Mouse (Mus musculus) limb, embryonic 13.5 days (tissue): ENCODE results near the gene Nup214. TPM values are rescaled to one million over a fixed set of nuclear protein-coding genes. Genes with fewer than 3 reads are reported as not detected.
"Not testable (repeated sequence)": the region's sequence is repeated elsewhere in the genome, so short reads cannot be mapped to it uniquely, and the experiment has no call there.

Source experiments
- ATAC-seq: fragments of 200-750 bp; cut with Nextera tagmentation; 2 replicates; pipeline ENCODE4 v1.8.0; 2017; ENCODE audit warnings: low read depth, moderate number of reproducible peaks, moderate TSS enrichment; ENCODE audit not compliant: low FRiP score
- H3K27ac ChIP-seq: fragments of 300-500 bp; sonication (generic); 2 replicates; pipeline ENCODE4 v1.5.1; 2015; ENCODE audit warnings: inconsistent platforms, mild to moderate bottlenecking, moderate library complexity
- H3K27me3 ChIP-seq: fragments of 300-500 bp; sonication (generic); 2 replicates; pipeline ENCODE4 v1.6.1; 2015; ENCODE audit warnings: mild to moderate bottlenecking, inconsistent platforms
- H3K36me3 ChIP-seq: fragments of 300-500 bp; sonication (generic); 2 replicates; pipeline ENCODE4 v1.6.1; 2015; ENCODE audit warnings: inconsistent platforms, mild to moderate bottlenecking, moderate library complexity
- H3K4me1 ChIP-seq: fragments of 300-500 bp; sonication (generic); 2 replicates; pipeline ENCODE4 v1.6.1; 2015; ENCODE audit warnings: inconsistent platforms
- H3K4me2 ChIP-seq: fragments of 300-500 bp; sonication (generic); replicated peaks from 2 replicates; pipeline ENCODE4 v1.6.1; 2015; ENCODE audit warnings: inconsistent platforms, mild to moderate bottlenecking, moderate library complexity
- H3K4me3 ChIP-seq: fragments of 300-500 bp; sonication (generic); 2 replicates; pipeline ENCODE4 v1.5.1; 2015; ENCODE audit warnings: moderate library complexity, mild to moderate bottlenecking, inconsistent platforms
- H3K9ac ChIP-seq: fragments of 300-500 bp; sonication (generic); 2 replicates; pipeline ENCODE4 v1.6.1; 2015; ENCODE audit warnings: mild to moderate bottlenecking, inconsistent platforms
- H3K9me3 ChIP-seq: fragments of 300-500 bp; sonication (generic); 2 replicates; pipeline ENCODE4 v1.6.1; 2016; ENCODE audit warnings: inconsistent platforms
- WGBS: fragments of 180-500 bp; shearing (Covaris S2); methylation state at CpG from one replicate; pipeline ENCODE4 v1.1.7; 2015; 5-methylcytosine and 5-hydroxymethylcytosine counted together
- polyA plus RNA-seq: library from polyadenylated mRNA; unstranded; fragments of >200 nt; fragmentation: Nextera tagmentation; extraction: Ambion mirVana; gene quantifications from 2 replicates; pipeline ENCODE4 v1.2.1, GENCODE M21; 2015

The Nup214 gene
- polyA plus RNA-seq, 1 experiment from 2014 or later, result 114 TPM

DNA sequence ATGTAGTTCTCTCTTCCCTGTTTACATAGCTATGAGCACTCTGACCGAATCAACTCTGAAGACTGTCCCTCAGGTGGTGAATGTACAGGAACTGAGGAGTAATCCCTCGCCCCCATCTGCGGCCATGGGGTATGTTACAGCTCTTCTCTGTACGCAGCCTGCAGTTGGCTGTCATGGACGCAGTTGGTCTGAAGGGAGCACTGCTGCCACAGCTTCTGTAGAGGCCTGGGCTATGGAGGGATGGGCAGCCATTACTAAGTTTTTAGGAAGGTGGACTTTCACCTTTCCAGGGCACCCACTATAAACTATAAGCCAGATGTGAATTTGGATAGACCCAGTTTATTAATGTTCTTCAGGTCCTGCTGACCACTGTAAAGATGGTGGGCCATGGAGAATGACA, 46.0 kb downstream of the Nup214 start:
- Histone ChIP-seq H3K9me3 (no peaks in the 10 kb centered on the region), H3K4me3 (no peak overlapping the region), H3K36me3 (peaks cover 94% of the 10 kb centered on the region), H3K27me3 (no peaks in the 10 kb centered on the region), H3K9ac (no peak overlapping the region), H3K4me1 (no peaks in the 10 kb centered on the region), H3K27ac (no peak overlapping the region), H3K4me2 (no peak overlapping the region)
- ATAC-seq, result no peak
- 97% methylated on average over 5 of the region's 5 CpGs for WGBS

DNA sequence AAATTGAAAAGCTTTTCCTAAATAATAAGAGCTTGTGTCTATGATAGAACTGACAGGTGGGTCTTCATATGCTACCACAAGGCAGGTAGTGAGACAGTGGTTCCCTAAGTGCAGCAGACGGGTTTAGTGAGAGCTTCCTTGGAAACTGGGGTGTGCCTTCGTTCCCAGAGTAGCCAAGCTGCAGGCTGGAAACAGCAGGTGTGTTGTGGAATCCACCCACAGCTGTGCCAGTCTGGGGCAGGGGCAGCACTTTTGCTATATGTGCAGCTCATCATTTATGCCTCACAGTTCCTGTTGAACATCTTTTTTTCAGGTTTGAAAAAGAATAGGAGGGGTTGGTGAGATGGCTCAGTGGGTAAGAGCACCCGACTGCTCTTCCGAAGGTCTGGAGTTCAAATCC, 50.1 kb downstream of the Nup214 start:
- no peak overlapping the region for H3K4me2 ChIP-seq
- no peak overlapping the region for H3K9ac ChIP-seq
- WGBS, result 86% methylated on average over 4 of the region's 4 CpGs
- no peaks in the 10 kb centered on the region for H3K4me1 ChIP-seq
- no peak overlapping the region for H3K27ac ChIP-seq
- H3K27me3 ChIP-seq, result no peaks in the 10 kb centered on the region
- no peak overlapping the region for H3K4me3 ChIP-seq
- H3K9me3 ChIP-seq, result no peaks in the 10 kb centered on the region
- ATAC-seq, result no peak
- peaks cover 89% of the 10 kb centered on the region for H3K36me3 ChIP-seq

DNA sequence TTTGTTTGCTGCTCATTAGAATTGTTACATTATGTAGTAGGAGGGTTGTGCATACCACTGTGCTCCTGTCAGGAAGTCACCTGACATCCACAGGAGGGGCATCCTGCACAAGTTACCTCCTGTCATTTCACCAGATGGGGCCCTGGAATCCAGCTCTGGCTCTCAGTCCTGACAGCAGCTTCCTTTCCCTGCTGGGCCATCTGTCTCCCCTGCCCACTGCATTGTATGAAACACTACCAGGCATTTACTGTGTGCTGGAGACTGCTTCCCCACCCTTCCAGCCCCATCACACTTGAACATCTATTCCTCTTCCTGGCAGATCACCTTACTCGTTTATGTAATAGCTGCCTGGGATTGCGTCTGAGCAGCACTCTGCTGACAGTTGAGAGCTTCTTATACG, 55.4 kb downstream of the Nup214 start:
- H3K27ac ChIP-seq, result no peak overlapping the region; the same call in 1 of the 2 replicates
- ATAC-seq, result no peak
- H3K27me3 ChIP-seq, result no peaks in the 10 kb centered on the region
- peaks cover 90% of the 10 kb centered on the region for H3K36me3 ChIP-seq
- WGBS, result 80% methylated on average over 3 of the region's 3 CpGs
- H3K4me1 ChIP-seq, result no peaks in the 10 kb centered on the region
- H3K9ac ChIP-seq, result no peak overlapping the region
- no peak overlapping the region for H3K4me2 ChIP-seq
- no peak overlapping the region for H3K4me3 ChIP-seq
- no peaks in the 10 kb centered on the region for H3K9me3 ChIP-seq

DNA sequence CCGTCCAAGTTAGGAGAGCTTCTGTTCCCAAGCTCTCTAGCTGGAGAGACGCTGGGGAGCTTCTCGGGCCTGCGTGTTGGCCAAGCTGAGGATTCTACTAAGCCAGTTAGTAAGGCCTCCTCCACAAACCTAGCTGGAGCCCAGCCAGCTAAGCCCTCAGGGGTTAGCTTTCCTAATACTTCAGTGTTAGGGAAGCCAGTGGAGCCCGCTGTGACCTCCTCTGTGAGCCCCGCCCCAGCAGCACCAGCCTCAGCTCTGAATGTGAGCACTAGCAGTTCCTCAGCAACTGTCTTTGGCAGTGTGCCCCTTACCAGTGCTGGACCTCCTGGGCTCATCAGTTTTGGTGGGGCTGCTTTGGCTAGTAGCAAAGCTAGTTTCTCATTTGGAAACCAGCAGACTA, 59.2 kb downstream of the Nup214 start:
- Histone ChIP-seq H3K9ac (no peak overlapping the region), H3K4me3 (no peak overlapping the region), H3K27ac (no peak overlapping the region), H3K4me2 (no peak overlapping the region), H3K27me3 (no peaks in the 10 kb centered on the region), H3K9me3 (no peaks in the 10 kb centered on the region), H3K4me1 (no peaks in the 10 kb centered on the region), H3K36me3 (peaks cover 92% of the 10 kb centered on the region)
- WGBS, result 96% methylated on average over 6 of the region's 6 CpGs
- ATAC-seq, result no peak

DNA sequence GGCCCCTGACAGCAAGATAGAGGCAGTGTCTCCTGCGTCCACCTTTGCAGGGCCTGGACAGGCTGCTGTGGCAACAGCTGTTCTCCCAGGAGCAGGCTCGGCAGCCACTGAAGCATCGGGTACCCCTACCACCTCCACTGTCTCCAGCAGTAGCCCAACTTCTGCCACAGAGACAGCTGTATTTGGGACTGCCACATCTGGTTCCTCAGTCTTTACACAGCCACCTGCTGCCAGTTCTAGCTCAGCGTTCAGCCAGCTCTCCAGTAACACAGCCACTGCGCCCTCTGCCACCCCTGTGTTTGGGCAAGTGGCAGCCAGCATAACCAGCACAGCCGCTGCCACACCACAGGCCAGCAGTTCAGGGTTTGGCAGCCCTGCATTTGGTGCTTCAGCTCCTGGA, 60.0 kb downstream of the Nup214 start:
- no peak for ATAC-seq
- Histone ChIP-seq H3K4me2 (no peak overlapping the region), H3K9me3 (no peaks in the 10 kb centered on the region), H3K9ac (no peak overlapping the region), H3K4me1 (no peaks in the 10 kb centered on the region), H3K4me3 (no peak overlapping the region), H3K27ac (no peak overlapping the region), H3K36me3 (peaks cover 94% of the 10 kb centered on the region), H3K27me3 (no peaks in the 10 kb centered on the region)
- WGBS, result 90% methylated on average over 6 of the region's 6 CpGs

DNA sequence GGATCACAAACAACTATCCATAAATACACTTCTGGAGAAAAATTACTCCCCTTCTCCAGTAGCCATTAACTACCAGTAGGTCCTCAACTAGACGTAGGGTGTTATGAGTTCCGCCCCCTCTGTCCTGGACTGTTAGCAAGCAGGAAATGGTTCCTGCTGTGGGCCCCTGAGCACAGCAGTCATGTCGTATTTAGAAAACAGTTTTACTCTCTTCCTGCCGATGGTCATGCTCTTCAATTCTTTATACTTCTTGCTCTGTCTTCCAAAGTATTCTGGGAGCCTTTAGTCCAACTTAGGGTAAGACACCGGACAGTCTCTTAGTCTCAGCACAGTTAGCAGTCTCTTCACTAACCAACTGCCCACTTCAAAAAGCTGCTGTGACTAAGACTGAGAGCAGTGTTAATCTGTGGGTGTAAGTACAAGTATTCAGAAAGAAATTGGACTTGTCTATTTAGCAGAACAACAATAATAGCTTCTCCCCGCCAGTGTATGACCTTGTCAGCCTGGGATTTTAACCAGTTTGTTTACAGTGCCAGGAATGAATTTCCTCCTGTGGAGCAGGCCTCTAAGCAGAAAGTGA, 63.1 kb downstream of the Nup214 start:
- Histone ChIP-seq H3K4me1 (no peaks in the 10 kb centered on the region), H3K4me2 (no peak overlapping the region), H3K4me3 (no peak overlapping the region), H3K9ac (no peak overlapping the region), H3K27ac (no peak overlapping the region), H3K36me3 (peaks cover 95% of the 10 kb centered on the region), H3K9me3 (no peaks in the 10 kb centered on the region), H3K27me3 (no peaks in the 10 kb centered on the region)
- no peak for ATAC-seq
- WGBS, result 62% methylated on average over 6 of the region's 6 CpGs

DNA sequence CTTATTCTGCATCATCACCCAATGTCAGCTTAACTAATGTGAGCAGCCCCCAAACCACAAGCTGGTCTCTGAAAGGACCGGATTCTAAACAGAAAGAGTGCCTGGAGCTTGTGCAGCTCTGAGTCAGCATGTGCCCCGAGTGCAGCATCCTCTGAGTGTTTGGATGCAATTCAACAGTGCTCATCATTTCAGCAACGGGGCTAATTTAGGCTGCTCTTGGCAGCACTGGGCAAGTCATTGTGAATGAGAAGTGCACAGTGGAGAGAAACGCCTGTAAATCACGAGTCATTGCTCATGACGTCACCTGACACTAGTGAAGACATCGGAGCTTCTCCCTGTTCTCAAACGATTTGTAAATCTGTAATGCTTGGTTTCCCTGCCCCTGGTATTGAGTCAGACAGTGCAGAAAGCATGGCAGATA, 64.4 kb downstream of the Nup214 start:
- Histone ChIP-seq H3K9me3 (no peaks in the 10 kb centered on the region), H3K9ac (no peak overlapping the region), H3K27me3 (no peaks in the 10 kb centered on the region), H3K4me1 (no peaks in the 10 kb centered on the region), H3K4me3 (no peak overlapping the region), H3K4me2 (no peak overlapping the region), H3K36me3 (peaks cover 96% of the 10 kb centered on the region), H3K27ac (no peak overlapping the region)
- 84% methylated on average over 8 of the region's 8 CpGs for WGBS
- no peak for ATAC-seq

DNA sequence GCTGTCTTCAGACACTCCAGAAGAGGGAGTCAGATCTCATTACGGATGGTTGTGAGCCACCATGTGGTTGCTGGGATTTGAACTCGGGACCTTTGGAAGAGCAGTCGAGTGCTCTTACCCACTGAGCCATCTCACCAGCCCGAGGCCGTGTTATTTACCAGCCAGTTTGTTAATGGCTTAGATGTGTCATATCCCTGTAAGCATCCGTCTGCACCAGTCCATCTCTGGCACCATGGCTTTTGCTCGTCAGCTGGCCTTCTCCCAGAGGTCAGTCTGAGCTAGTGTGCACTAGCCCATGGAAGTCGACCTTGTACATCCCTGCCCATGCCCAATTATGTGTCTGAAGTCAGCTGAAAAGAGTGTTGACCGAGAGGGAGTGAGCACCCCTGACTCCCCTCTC, 66.4 kb downstream of the Nup214 start:
- H3K27me3 ChIP-seq, H3K4me3 ChIP-seq, H3K9me3 ChIP-seq, H3K4me1 ChIP-seq, ATAC-seq, H3K27ac ChIP-seq, H3K9ac ChIP-seq, H3K4me2 ChIP-seq: not testable (repeated sequence)
- WGBS, result 91% methylated on average over 9 of the region's 9 CpGs
- peaks cover 96% of the 10 kb centered on the region for H3K36me3 ChIP-seq

DNA sequence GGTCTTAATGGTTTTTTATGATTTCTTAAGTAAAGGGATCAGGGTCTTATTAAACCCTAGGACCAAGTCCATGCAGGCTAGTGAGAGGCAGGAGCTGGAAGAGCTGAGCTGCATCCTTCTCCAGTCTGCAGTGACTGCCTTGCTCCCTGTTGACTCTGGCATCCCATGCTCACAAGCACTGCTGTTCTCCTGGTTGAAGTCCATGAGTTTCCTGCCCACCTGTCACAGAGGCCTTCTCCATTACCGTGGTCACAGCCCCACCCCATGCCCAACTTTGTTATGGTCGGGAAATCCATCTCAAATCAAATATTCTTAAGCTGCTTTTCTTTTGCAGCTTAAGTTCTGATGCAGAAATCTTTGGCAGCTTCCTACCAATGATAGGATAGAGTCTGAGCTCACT, 66.9 kb downstream of the Nup214 start:
- H3K4me1 ChIP-seq, result no peaks in the 10 kb centered on the region
- WGBS, result 79% methylated on average over 2 of the region's 2 CpGs
- no peak overlapping the region for H3K27ac ChIP-seq
- H3K27me3 ChIP-seq, result no peaks in the 10 kb centered on the region
- H3K4me2 ChIP-seq, result no peak overlapping the region
- no peaks in the 10 kb centered on the region for H3K9me3 ChIP-seq
- H3K36me3 ChIP-seq, result peaks cover 98% of the 10 kb centered on the region
- H3K4me3 ChIP-seq, result no peak overlapping the region
- no peak for ATAC-seq
- no peak overlapping the region for H3K9ac ChIP-seq

DNA sequence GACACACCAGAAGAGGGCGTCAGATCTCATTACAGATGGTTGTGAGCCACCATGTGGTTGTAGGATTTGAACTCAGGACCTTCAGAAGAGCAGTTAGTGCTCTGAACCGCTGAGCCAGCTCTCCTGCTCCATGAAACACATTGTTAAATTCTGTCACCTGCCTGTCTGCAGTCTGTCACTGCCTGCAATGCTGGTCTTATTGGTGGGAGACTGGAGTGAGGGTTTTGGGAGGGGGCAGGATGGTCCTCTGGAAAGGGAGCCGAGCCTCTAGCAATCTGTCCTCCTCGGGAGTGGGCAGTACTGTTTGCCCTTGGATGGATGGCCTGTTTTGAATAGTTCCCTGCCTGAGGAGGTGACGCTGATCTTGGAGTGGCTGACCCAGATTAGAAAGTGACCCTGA, 69.6 kb downstream of the Nup214 start:
- H3K4me3 ChIP-seq, result no peak overlapping the region
- H3K9ac ChIP-seq, result no peak overlapping the region
- no peak overlapping the region for H3K4me2 ChIP-seq
- H3K36me3 ChIP-seq, result peaks cover 96% of the 10 kb centered on the region
- no peaks in the 10 kb centered on the region for H3K4me1 ChIP-seq
- 72% methylated on average over 5 of the region's 5 CpGs for WGBS
- no peaks in the 10 kb centered on the region for H3K9me3 ChIP-seq
- ATAC-seq, result no peak
- H3K27me3 ChIP-seq, result no peaks in the 10 kb centered on the region
- H3K27ac ChIP-seq, result no peak overlapping the region

DNA sequence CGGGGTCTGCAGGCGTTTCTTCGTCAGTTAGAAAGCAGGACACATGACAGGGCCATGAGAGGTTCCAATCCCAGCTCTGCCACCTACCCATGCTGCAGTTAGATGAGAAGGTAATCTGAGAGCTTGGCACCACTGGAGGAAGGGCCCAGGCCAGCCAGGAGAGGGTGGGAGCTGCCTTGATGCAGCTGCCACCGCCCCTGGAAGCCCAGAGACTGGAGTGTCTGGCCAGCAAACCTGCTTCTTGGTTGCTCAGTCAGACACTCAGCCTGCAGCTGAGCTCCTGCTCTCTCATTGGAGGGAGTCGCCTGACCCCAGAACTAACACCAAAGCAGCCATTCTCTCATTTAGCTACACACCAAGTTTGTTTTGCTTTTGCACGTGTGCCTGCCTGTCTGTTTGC, 71.1 kb downstream of the Nup214 start:
- 76% methylated on average over 6 of the region's 6 CpGs for WGBS
- H3K4me1 ChIP-seq, result no peaks in the 10 kb centered on the region
- H3K27ac ChIP-seq, result no peak overlapping the region
- no peaks in the 10 kb centered on the region for H3K27me3 ChIP-seq
- no peak overlapping the region for H3K4me2 ChIP-seq
- no peak overlapping the region; the same call in 1 of the 2 replicates for H3K9ac ChIP-seq
- no peak overlapping the region for H3K4me3 ChIP-seq
- H3K9me3 ChIP-seq, result no peaks in the 10 kb centered on the region
- peaks cover 96% of the 10 kb centered on the region for H3K36me3 ChIP-seq
- no peak for ATAC-seq

DNA sequence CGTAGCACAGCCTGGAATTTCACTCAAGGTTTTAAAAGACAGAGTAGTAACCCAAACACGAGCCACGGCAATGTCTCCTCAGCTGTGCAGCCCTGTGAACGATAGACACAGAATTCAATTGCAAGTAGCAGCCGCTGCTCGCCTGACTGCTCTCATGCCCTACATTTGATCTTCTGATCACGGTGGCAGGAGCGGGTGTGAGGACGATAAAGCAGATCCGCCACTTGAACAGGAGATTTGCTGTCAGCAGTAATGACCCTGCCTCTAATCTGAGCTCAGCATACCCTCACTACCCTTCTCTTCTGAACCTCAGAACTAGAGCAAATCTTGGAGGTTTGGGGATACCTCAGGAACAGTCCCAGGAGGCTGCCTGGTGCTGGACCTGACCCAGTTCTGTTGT, 71.8 kb downstream of the Nup214 start:
- peaks cover 97% of the 10 kb centered on the region for H3K36me3 ChIP-seq
- no peak overlapping the region for H3K4me3 ChIP-seq
- H3K27ac ChIP-seq, result no peak overlapping the region; the same call in 1 of the 2 replicates
- ATAC-seq, result no peak
- H3K9ac ChIP-seq, result no peak overlapping the region
- no peaks in the 10 kb centered on the region for H3K9me3 ChIP-seq
- WGBS, result 74% methylated on average over 10 of the region's 10 CpGs
- no peak overlapping the region for H3K4me2 ChIP-seq
- H3K4me1 ChIP-seq, result no peaks in the 10 kb centered on the region
- no peaks in the 10 kb centered on the region for H3K27me3 ChIP-seq

DNA sequence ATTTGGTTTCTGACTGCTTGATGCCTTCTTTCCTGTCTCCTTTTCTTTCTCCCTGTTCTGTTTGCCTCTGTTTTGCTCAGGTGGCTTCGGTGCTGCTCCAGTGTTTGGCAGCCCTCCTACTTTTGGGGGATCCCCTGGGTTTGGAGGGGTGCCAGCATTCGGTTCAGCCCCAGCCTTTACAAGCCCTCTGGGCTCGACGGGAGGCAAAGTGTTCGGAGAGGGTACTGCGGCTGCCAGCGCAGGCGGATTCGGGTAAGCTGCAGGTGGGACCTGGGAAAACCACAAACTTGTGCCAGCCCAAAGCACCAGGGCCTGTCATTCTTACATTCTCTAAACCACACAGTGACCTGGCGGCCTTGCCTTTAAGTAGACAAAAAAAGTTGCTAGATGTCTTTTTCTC, 73.1 kb downstream of the Nup214 start:
- no peaks in the 10 kb centered on the region for H3K27me3 ChIP-seq
- H3K4me2 ChIP-seq, result no peak overlapping the region
- H3K4me1 ChIP-seq, result no peaks in the 10 kb centered on the region
- no peaks in the 10 kb centered on the region for H3K9me3 ChIP-seq
- no peak overlapping the region for H3K4me3 ChIP-seq
- no peak overlapping the region for H3K9ac ChIP-seq
- 74% methylated on average over 10 of the region's 10 CpGs for WGBS
- H3K27ac ChIP-seq, result no peak overlapping the region
- peaks cover 96% of the 10 kb centered on the region for H3K36me3 ChIP-seq
- no peak for ATAC-seq
